Mouse (Mus musculus): Measurements from ENCODE around the gene Dync1li1.
"Not testable (repeated sequence)": the region's sequence is repeated elsewhere in the genome, so short reads cannot be mapped to it uniquely, and the experiment has no call there.

Dync1li1 gene

DNA sequence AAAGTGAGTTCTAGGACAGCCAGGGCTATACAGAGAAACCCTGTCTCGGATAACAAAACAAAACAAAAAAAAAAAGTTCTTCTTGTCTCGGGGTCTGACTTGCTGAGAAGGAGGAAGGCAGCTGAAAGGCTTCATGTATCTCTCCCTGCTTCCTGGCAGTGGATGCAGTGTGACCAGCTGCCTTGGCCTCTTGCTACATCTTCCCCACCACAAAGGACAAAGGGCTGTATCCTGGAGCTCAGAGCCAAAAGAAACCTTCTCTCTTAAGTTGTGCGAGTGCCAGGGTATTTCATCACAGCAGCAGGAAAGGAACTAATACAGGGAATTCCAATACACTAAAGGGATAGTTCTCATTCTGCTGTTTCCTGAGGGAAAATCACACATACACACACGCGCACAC is 10.0 kb upstream of the Dync1li1 start:
- DNase-seq: no peak

DNA sequence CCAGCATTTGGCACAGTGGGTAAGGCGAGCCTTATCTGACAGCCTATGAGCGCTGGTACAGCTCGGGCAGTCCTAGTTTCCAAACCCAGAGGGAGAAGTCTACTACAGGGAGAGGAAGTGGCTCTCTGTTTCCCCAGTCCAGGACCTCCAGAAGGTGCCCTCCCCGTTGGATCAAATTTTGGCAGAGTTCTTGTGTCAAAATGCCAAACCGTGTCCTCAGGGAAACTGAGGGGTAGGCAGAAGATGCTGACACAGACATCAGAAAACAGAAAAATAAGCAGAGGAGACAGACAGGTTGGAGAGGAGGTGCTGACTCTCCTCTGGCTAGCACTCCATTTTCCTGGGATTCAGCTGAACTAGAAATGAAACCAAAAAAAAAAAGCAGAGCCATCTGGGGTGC is 8.6 kb upstream of the Dync1li1 start:
- DNase-seq: peak; percentile 75 to 86

DNA sequence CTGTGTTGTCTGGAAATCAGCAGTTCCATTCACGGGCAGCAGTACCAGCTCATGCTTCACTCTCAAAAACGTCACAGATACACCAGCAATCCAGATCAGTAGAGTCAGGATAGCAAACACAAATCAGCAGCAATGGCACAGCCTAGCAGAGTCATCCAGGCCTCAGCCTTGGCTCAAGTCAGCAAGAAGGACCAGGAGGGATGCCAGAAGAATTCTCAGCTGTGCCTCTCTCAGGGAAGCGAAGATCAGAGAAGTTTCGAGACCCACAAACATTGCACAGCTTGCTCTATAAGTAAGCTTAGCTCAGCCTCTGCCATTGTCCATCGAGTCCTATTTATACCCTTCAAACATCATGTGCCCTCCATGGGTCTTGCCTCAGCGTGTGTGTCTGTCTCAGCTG is 8.1 kb upstream of the Dync1li1 start:
- DNase-seq: peak; percentile 43 to 57

DNA sequence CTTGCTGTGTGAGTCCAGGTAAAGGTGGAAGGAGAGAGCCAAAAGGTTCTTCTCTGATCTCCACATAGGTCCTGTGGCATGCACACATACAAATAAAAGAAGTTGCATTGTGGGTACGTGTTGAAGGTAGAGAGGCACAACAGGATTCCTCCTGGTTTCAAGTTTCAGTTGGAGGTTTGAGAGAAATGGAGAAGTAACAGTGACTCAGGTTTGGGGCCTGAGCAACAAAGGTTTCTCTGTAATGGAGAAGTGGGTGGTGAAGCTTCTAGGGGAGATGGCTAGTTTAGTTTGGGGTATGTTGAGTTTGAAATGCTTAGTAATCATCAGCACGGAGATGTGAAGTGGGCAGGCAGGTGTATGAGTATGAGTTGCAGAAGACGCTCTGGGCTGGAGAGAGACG is 6.4 kb upstream of the Dync1li1 start:
- DNase-seq: no peak

DNA sequence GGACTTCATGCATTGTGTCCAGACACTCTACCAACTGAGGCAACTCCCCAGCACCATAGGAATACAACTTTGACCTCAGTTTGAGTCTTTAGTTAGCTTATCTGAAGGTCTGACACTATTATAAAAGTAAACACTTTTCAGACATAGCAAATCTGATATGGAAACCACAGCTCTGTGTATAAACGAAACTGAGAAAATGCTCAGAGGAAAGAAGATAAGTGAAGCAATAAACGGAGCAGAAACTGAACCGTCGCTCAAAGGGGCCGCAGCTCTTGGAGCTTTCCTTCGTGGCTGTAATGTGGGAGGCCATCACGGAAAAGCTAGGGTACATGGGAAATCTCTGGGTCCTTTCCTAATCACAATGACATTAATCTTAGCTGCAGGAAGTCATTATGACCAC is 2.3 kb upstream of the Dync1li1 start:
- no peak for DNase-seq

DNA sequence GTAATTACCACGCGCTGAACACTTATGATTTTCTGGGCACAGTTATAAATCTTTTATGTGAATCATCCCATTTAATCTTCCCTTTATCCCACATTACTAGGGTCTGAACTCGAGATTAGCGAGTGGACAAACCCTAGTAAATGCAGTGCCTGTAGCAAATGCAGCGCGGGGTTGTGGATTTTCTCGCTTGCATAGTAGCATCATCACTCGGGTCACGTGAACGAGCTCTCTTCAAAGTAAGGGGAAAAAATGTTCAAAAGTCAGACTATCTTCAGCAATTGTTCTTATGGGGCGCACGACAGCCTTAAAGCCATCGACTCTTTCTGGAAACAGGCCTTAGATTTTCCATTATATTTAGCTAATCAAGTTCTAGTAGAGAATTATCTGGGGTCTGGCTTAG is 951 bp upstream of the Dync1li1 start:
- DNase-seq: no peak

DNA sequence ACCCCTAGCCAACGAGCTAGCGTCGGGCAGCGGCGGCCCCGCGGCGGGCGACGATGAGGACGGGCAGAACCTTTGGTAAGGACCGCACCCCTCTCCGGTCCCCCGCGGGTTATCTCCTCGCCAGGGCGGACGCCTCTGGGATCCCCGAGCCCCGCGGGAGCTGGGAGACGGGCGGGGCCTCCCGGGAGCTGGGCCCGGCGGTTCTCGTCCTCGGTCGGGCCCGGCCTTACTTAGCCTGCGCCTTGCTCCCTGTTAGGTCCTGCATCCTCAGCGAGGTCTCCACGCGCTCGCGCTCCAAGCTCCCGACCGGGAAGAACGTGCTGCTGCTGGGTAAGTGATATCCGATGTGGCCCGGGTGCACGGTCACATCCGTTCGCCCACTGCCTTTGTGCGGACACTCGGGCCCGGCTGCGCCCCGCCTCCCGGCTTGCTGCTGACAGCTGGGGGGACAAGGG is 390 bp downstream of the Dync1li1 start:
- DNase-seq: no peak

DNA sequence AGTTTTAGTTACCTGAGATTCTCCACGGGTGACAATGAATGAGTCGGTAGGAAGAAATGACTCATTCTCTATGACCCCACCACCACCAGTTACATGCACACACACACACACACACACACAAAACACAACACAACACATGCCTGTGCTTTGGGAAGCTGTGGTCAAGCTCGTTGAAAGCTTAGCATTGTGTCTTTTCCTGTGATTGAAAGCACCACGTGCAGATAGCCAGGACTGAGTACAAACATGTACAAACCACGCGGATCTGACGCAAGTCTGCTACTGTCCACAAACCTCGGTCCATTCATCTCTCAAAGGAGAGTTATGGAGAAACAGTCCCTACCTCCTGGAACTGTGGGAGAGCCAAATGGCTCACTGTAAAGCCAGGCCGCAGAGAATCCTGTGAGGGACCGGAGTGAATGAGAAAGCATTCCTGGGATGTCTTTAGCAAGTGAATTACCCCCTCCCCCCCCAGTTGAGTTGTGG is 1.6 kb downstream of the Dync1li1 start:
- DNase-seq: no peak

DNA sequence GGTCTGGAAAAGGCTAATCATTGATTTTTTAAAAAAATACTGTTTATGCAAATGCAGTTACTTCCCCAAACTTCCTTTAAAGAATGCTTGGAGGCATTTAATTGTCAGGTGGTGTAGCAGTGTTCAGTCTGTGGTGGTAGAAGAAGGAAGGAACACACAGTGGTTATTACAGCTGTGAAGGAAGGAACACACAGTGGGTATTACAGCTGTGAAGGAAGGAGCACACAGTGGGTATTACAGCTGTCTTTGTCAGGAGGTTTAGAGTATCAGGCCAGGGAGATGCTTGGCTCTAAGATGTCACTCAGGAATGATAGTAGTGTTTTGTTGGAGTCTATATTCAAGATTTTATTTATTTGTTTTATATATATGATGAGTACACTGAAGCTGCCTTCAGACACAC is 2.5 kb downstream of the Dync1li1 start:
- DNase-seq: no peak

DNA sequence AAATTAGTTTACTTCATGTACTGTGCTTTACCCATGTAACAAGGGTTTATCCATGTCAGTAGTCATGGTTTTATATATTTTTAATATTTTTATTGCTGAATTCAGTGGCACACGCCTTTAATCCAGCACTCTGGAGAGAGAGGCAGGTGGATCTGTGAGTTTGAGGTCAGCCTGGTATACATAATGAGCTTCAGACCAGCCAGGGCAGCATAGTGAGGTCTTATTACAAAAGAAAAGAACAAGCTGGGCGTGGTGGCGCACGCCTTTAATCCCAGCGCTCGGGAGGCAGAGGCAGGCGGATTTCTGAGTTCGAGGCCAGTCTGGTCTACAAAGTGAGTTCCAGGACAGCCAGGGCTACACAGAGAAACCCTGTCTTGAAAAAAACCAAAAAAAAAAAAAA is 7.1 kb downstream of the Dync1li1 start:
- not testable (repeated sequence) for DNase-seq

DNA sequence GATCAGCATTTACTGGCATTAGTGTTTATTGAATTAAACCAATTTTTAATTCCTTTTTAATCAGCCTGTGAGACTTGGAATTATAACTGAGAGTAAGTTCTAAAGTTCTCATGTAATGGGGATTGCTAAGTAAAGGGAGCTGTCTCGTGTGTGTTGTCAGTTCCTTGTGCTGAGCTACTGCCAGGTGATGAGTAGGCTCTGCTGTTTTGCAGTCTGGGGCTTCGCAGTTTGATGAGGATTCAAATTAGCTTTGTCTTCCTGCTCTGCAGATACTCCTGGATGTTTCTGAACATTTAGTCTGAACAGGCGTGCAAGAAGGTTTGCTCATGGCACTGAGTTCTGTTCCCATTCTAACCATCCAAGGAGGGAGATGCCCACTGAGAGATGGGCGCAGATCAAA is 8.5 kb downstream of the Dync1li1 start:
- no peak for DNase-seq

DNA sequence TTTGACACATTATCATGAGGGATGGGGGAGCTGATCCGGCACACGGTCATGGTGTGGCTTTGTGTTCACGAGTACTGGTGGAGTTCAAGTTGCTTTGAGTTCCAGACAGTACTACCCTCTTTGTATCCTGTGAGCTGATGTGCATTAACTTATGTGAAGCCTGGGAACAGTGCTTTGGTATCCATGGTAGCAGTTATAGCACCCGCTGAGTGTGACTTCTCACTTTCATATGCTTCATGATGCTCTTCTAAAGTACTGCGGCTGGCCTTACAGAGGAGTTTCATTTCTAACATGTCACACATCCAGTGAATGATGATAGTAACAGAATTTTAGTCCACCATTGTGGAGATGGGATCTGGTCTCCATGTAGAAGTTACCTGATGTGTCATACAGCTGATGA is 9.3 kb downstream of the Dync1li1 start:
- no peak for DNase-seq

DNA sequence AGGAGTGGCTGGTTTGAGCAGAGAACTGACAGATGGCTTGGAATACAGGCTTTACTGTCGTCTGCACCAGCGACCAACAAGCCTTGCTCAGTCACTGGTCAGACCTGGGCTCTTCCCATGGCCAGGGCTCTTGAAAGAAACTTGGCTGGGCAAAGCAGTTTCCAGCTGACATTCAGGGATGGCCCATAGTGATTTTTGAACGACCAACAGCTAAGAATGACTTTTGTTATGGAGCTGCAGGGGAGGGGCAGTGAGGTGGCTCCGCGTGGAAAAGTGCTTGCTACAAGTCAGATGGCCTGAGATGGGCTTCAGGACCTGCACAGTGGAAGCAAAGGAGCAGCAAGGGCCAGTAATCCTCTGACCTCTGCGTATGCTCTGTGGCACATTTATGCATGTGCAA is 10.7 kb downstream of the Dync1li1 start:
- DNase-seq: no peak

DNA sequence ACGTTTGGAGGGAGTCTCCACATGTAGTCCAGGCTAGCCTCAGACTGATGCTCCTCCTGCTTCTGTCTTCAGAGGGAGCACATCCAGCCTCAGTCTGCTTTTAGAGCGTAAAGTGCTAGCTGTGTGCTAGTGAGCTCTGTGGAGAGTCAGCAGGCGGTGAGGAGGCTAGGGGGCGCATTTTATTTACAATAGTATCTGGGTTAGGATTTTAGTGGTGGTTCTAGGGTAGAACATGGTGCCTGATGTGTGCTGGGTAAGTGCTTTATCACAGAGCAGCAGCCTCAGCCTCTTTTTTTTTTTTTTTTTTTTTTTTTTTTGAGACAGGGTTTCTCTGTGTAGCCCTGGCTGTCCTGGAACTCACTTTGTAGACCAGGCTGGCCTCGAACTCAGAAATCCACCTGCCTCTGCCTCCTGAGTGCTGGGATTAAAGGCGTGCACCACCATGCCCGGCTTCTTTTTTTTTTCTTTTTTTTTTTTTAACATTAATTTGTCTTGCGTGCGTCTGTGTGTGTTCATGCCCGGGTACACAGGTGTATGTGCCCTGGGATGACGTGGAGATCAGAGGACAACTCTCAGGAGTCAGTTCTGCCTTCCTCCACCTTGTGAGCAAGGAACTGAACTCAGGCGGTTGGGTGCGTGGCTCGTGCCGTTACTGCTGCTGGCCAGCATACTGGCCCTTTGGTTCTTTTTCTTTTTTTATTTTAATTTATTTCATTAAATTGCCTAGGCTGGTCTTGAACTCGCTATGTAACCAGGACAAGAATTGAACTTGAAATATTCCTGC is 11.5 kb downstream of the Dync1li1 start:
- DNase-seq: no peak

DNA sequence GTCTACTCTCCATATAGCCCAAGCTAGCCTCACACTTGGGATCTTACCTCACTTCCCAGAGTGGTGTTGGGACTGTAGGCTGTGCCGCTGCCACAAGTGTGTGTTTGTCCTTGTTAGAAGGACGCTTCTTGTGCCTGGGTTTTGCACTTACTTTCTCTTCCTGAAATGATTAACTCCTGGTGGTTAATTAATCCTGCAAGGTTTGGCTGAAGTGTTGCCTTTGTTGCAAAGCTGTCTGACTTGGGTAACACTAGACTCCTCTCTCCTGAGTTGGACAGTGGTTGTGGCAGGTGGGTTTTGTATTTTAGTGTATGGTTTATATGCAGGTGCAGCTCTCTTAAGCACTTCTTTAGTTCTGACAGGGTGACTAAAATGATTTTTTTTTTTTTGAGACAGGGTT is 12.4 kb downstream of the Dync1li1 start:
- no peak for DNase-seq

DNA sequence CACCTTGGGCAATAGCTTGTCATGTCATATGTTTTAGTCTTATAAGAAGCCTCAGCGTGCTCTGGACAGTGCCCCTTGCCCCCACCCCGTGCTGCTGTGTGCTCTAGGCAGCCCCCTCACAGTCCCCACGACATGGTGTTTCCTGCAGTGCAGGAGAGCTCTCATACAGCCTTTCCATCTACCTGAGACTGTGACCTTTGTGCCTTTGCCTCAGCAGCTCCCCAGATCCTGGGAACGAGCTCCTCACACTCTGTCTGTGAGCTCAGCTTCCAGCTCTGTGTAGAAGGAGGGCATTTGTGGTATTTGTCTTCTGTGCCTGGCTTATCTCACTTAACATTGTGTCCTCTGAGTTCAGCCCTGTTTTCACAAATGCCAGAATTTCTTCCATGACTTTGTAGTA is 13.3 kb downstream of the Dync1li1 start:
- no peak for DNase-seq

DNA sequence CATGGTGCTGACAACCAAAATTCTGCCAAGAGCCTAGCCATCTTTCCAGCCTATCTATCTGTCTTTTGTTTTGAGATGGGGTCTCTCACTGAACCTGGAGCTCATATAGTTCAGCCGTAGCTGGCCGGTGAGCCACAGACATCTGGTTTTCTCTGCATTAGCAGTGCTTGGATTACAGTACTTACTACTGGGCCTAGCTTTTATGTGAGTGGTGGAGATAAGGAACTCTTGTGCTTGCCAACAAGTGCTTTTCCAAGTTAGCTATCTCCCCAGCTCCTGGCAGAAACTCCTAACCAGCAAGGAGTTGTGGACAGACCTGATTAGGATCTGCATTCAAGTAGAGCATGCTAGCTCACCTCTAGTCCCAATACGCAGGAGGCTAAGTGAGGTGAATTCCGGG is 19.2 kb downstream of the Dync1li1 start:
- DNase-seq: no peak

DNA sequence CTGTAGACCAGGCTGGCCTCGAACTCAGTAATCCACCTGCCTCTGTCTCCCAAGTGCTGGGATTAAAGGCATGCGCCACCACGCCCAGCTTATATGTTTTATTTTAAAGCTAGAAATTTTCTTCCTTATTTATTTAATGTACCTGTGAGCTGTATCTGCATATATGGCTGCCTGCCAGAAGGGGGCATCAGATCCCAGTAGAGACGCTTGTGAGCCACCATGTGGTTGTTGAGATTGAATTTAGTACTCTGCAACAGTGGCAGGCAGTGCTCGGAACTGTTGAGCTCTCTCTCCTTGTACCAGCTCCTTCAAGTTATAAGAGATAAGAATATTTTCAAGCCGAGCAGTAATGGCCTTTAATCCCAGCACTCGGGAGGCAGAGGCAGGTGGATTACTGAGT is 21.8 kb downstream of the Dync1li1 start:
- no peak for DNase-seq

DNA sequence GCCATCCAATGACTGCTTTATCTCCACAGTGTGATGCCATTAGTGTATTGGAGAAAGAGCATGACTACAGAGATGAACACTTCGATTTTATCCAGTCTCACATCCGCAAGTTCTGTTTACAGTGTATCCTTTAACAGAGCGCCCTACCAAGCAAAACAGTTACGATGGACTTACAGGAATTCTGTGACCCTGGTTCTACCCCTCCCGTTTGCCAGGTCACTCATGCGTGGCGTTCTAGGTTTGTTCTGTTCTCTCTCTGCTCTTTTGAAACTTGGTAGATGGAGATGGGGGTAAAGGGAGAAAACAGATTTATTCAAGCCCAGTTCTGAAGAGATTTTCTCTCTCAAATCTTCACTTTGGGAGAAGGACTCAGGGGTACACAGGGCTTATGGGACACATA is 24.9 kb downstream of the Dync1li1 start:
- DNase-seq: no peak

DNA sequence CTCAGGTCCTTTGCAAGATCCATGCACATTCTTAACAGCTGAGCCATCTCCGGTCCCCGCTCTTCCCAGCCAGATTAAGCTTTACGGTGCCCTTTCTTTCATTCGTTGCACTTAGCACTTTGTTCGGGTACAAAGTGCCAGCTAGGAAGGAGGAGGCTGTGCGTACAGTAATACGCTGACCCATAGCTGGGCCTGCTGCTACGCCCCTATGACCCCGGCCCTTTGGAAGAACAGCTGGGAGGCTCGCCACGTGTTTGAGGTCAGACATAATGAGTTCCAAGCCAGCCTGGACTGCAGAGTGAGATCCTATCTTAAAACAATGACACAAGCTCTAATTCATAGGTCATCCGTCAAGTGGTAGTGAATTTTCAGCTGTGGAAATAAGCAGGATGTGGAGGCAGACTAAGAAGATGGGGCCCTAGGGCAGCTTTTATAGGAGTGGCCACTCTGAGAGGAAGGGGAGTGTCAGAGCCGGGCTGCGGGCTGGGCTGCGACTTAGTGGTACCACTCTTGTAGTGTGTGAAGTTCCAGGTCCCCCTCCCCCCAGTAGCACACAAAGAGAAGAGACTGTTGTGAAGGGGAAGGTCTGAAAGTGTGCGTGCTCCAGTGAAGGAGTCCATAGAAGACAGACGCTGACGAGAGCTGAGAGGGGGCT is 28.2 kb downstream of the Dync1li1 start:
- DNase-seq: no peak

DNA sequence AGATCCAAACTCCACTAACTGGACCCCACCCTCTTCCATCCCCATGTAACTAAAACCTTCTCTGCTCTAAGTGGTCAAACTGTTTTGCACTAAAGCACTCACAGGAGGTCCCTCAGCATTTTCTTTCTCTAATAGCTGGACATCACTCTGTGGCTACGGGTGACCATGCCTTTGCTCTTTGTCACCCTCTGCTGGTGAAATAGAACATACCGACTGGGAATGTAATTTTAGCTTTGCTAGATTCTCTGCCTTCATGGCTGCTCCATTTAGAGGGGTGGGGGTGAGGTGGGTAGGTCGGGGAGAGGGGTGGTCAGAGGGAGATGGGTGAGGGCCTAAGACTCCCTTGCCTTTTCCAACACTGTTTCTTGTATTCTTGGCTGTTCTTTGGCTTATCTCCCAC is 38.7 kb downstream of the Dync1li1 start:
- peak; percentile 60 to 61 for DNase-seq

DNA sequence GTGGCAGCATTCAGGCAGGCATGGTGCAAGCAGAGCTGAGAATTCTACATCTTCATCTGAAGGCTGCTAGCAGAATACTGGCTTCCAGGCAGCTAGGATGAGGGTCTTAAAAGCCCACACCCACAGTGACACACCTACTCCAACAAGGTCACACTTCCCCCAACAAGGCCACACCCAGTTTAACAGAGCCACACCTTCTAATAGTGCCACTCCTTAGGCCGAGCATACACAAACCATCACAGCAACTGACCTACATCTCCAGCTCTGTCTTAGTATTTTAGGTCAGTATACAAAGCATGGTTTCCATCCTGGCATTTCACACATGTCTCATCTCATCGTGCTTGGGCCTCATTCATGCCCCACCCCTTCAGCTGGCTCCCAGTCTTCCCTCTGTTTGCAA is 39.8 kb downstream of the Dync1li1 start:
- not testable (repeated sequence) for DNase-seq

DNA sequence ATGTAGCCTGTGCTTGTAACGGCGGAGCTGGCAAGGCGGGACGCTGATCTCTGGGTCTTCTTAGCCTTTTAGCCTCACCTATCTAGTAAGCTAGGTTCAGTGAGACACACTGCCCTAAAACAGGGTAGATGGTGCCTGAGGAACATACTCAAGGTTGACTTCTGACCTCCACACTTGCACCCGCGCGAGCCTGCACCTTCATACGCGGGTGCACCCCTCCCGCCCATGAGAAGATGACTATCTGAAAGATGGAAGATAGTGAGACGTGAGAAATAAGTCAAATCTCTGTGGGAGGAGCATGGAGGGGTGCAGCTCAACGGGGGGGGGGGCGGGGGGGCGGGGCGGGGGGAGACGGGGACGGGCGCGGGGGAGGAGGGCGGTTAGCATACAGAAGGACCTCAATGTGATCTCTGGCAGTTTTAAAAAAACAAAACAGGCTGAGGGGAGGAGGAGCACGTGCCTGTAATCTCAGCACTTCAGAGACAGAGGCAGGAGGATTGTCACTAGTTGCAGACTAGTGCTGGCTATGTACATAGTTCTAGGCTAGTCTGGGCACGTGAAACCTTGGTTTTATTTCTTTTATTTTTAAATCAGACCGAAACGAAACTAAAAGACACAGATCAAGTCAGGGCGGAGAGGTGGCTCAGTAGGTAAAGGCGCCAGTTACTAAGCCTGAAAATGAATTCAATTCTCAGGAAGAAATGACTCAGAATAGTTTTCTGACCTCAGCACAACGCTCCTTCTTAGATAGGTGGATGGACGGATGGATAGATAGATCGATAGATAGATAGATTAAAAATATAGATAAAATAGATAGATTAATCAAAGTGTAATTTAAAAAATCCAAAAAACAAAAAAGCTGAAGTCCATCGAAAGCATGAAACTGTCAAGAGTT is 41.6 kb downstream of the Dync1li1 start:
- no peak for DNase-seq
